Comparison of ENCODE assay signal across 20 mouse cellular contexts in the genomic region with DNA sequence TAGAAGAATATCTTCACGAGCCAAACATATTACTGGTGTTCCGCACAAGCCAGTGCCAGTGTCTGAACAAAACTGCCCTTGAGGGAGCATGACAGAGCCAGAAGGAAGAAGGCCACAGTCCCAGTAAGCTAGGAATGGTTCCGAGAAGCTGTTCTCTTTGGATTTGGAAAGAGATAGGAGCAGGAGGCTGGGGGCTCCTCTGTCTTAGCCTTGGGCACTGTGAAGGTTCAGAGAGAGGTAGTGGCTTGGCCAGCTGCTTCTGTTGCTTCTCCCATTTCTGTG. TPM values are rescaled to one million over a fixed set of nuclear protein-coding genes. Genes with fewer than 3 reads are reported as not detected.
A peak's percentile ranks its signal among the peaks of the same experiment; 100 is the strongest.
DNase-seq lines count a peak whose midpoint lies in the region; ATAC-seq lines count a peak whose summit lies in the region.
"Had no signal": no experiment of that assay in that cellular context is flagged by ENCODE, and none has a peak within 500 bp of the region (broad histone marks: within the 10 kb centered on the region; RNA-seq: fewer than 3 reads in every experiment).

No protein-coding gene starts in this region.

- no peak overlapping the region for H3K4me2 ChIP-seq in heart, embryonic 16.5 days (ENCODE audit: low read depth, low read length)
- no peak overlapping the region for H3K4me2 ChIP-seq in neural tube, embryonic 13.5 days
- H3K4me2 ChIP-seq: heart, embryonic 12.5 days; midbrain, embryonic 12.5 days had no signal

- H3K27ac ChIP-seq in heart, embryonic 16.5 days (ENCODE audit: low read length), result peak overlapping the region; percentile 47; the same call in 1 of the 2 replicates
- 0 out of 2 replicates have a peak overlapping the region, but pooled peaks have one; percentile 2 for H3K27ac ChIP-seq in neural tube, embryonic 13.5 days (replicated peaks)
- H3K27ac ChIP-seq: midbrain, embryonic 12.5 days had no signal

- no peaks in the 10 kb centered on the region for H3K27me3 ChIP-seq in heart, embryonic 16.5 days (ENCODE audit: control insufficient read depth, insufficient read depth, low read length)
- no peaks in the 10 kb centered on the region for H3K27me3 ChIP-seq in neural tube, embryonic 13.5 days
- H3K27me3 ChIP-seq: heart, embryonic 12.5 days; midbrain, embryonic 12.5 days had no signal

- peak; percentile 38 for DNase-seq in adrenal gland, adult 8-10 months
- no peak for DNase-seq in adrenal gland, postnatal 25 days
- DNase-seq in heart, adult 9 months (ENCODE audit: low spot score in 2 of 2), result no peak
- DNase-seq in neural tube, embryonic 10.5 days (ENCODE audit: extremely low spot score, low spot score), result no peak
- DNase-seq in urinary bladder, postnatal 14 days (ENCODE audit: low spot score), result no peak
- DNase-seq: cerebellum, adult 2 months; kidney, adult 18-20 months; kidney, postnatal 36 days had no signal

- no peak overlapping the region for H3K4me3 ChIP-seq in heart, embryonic 16.5 days (ENCODE audit: low read length)
- H3K4me3 ChIP-seq in neural tube, embryonic 13.5 days, result no peak overlapping the region
- H3K4me3 ChIP-seq: heart, embryonic 12.5 days; midbrain, embryonic 12.5 days had no signal

- ATAC-seq in heart, embryonic 16.5 days (replicated peaks; ENCODE audit: extremely low read depth, insufficient read depth, low FRiP score), result no peak
- ATAC-seq in neural tube, embryonic 13.5 days (ENCODE audit: low read depth), result no peak
- ATAC-seq in granulocyte monocyte progenitor cell, adult 5-6 weeks (replicated peaks; ENCODE audit: poor library complexity, severe bottlenecking), result no peak

- no peaks in the 10 kb centered on the region for H3K9me3 ChIP-seq in heart, embryonic 16.5 days (replicated peaks; ENCODE audit: control insufficient read depth, low read length)
- no peaks in the 10 kb centered on the region for H3K9me3 ChIP-seq in neural tube, embryonic 13.5 days
- H3K9me3 ChIP-seq: heart, embryonic 12.5 days; midbrain, embryonic 12.5 days had no signal

- no peaks in the 10 kb centered on the region for H3K36me3 ChIP-seq in heart, embryonic 16.5 days (ENCODE audit: control insufficient read depth, insufficient read depth)
- H3K36me3 ChIP-seq in neural tube, embryonic 13.5 days, result no peaks in the 10 kb centered on the region
- H3K36me3 ChIP-seq: midbrain, embryonic 12.5 days had no signal

- H3K9ac ChIP-seq in heart, embryonic 16.5 days (ENCODE audit: low read length), result no peak overlapping the region
- H3K9ac ChIP-seq in neural tube, embryonic 13.5 days, result no peak overlapping the region
- H3K9ac ChIP-seq: heart, embryonic 12.5 days; midbrain, embryonic 12.5 days had no signal

- H3K4me1 ChIP-seq in heart, embryonic 16.5 days (ENCODE audit: control insufficient read depth, insufficient read depth, low read length), result peaks cover 61% of the 10 kb centered on the region
- H3K4me1 ChIP-seq in neural tube, embryonic 13.5 days (replicated peaks), result peaks cover 34% of the 10 kb centered on the region

- WGBS in heart, embryonic 16.5 days, result 53% methylated on average over 3 of the region's 3 CpGs
- 61% methylated on average over 3 of the region's 3 CpGs for WGBS in neural tube, embryonic 13.5 days

RNA-seq across cellular contexts. Expression of gene Gm17409, which starts 17.3 kb away (rescaled TPM):
- total RNA-seq in adrenal gland, adult 8-10 months (2022), result not detected
- total RNA-seq in adrenal gland, postnatal 25 days (2021), result not detected in 2 replicates
- polyA plus RNA-seq in heart, embryonic 16.5 days (2015; fragmentation: Nextera tagmentation; extraction: Ambion mirVana), result not detected in 2 replicates
- not detected in 2 replicates for polyA plus RNA-seq in neural tube, embryonic 13.5 days (2015; fragmentation: Nextera tagmentation; extraction: Ambion mirVana)
- not detected in 2 replicates for total RNA-seq in granulocyte monocyte progenitor cell, adult 5-6 weeks (2014; fragmentation: Nextera tagmentation)
- not detected in 2 replicates for total RNA-seq in granulocyte monocyte progenitor cell, adult 5-6 weeks (2017)
- total RNA-seq: layer of hippocampus, postnatal 25 days had no signal
- polyA plus RNA-seq: brain, embryonic 14.5 days; cerebellum, adult 2 months; cortical plate, adult 2 months; heart, embryonic 12.5 days; hindbrain, embryonic 16.5 days; limb, embryonic 14.5 days; midbrain, embryonic 12.5 days; small intestine, adult 2 months; urinary bladder, adult 2 months had no signal
